Mouse (Mus musculus) forebrain, embryonic 14.5 days (tissue): ENCODE measurements at regions not wholly inside any gene's neighbourhood (a gene's known extent, or its start where the extent isn't known, plus 50 kb on each side); places are given as distances from the start of the nearest gene placed in this dataset.

Experiments used
- ATAC-seq: fragments of 200-750 bp; cut with Nextera tagmentation; 2 replicates; pipeline ENCODE4 v1.8.0; 2017; ENCODE audit warnings: mild to moderate bottlenecking, moderate library complexity
- DNase-seq: peaks from one replicate; pipeline ENCODE4 v3.0.0-alpha.2; 2015; ENCODE audit warnings: low spot score
- H3K27ac ChIP-seq: fragments of 300-500 bp; sonication (generic); 2 replicates; pipeline ENCODE4 v1.5.1; 2014; ENCODE audit warnings: low read depth, mild to moderate bottlenecking, control low read depth, low read length, moderate library complexity
- H3K27me3 ChIP-seq: fragments of 300-500 bp; sonication (generic); replicated peaks from 2 replicates; pipeline ENCODE4 v1.6.1; 2014; ENCODE audit warnings: low read length, control low read depth, mixed read lengths; ENCODE audit not compliant: control insufficient read depth, insufficient read depth
- H3K36me3 ChIP-seq: fragments of 300-500 bp; sonication (generic); 2 replicates; pipeline ENCODE4 v1.6.1; 2014; ENCODE audit warnings: low read length, control low read depth; ENCODE audit not compliant: control insufficient read depth, insufficient read depth
- H3K4me1 ChIP-seq: fragments of 300-500 bp; sonication (generic); 2 replicates; pipeline ENCODE4 v1.6.1; 2014; ENCODE audit warnings: antibody characterized with exemption, low read length, control low read depth; ENCODE audit not compliant: control insufficient read depth, insufficient read depth
- H3K4me2 ChIP-seq: fragments of 300-500 bp; sonication (generic); 2 replicates; pipeline ENCODE4 v1.6.1; 2014; ENCODE audit warnings: mild to moderate bottlenecking, control low read depth, low read length
- H3K4me3 ChIP-seq: fragments of 300-500 bp; sonication (generic); 2 replicates; pipeline ENCODE4 v1.5.1; 2014; ENCODE audit warnings: low read depth, low read length, control low read depth
- H3K9ac ChIP-seq: fragments of 300-500 bp; sonication (generic); 2 replicates; pipeline ENCODE4 v1.6.1; 2014; ENCODE audit warnings: mild to moderate bottlenecking, low read length, control low read depth, moderate library complexity
- H3K9me3 ChIP-seq: fragments of 300-500 bp; sonication (generic); replicated peaks from 2 replicates; pipeline ENCODE4 v1.6.1; 2016; ENCODE audit warnings: low read length, control low read depth, mixed read lengths; ENCODE audit not compliant: control insufficient read depth
- WGBS: fragments of 180-500 bp; shearing (Covaris S2); extraction: QIAGEN DNeasy Blood & Tissue Kit; methylation state at CpG from one replicate; pipeline ENCODE4 v1.1.7; 2014; 5-methylcytosine and 5-hydroxymethylcytosine counted together

DNA sequence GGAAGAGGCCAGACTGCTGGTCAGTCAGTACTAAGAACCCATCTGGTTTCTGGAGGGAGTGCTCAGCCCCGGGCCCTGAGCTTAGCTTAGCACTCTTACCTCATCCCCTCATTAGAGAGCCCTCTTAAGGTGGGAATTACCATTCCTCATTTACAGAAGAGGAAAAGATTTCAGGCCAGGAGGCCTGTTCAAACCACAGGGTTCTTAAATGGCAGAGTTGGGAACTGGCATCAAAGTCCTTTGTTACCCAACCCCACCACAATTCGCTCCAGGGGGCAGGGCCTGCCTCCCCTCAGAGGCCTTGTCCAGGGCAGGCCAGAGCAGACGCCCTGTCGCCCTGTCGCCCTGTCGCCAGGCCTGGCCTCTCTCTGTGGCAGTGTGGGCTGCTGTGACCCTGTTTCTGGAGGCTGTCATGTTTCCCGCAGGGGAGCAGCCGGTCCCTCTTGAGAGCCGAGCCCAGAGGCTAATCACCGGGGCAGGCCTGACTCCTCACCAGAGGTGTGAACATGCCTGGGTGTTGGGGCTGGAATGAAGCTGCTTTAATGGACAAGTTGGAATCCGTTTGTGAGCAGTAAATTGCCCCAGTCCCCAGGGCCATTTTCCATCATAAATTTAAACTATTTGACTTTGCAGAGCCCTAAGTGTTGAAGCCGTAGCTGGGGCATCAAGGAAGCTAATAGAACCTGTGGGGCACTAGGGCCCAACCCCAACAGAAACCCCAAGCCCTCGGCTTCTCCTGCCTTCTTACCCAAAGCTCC is 116.9 kb upstream of the Haao start:
- Histone ChIP-seq H3K27me3 (no peaks in the 10 kb centered on the region), H3K4me3 (no peak overlapping the region), H3K27ac (peak overlapping the region; percentile 55; the same call in 1 of the 2 replicates), H3K9me3 (no peaks in the 10 kb centered on the region), H3K9ac (no peak overlapping the region), H3K4me1 (no peaks in the 10 kb centered on the region), H3K4me2 (no peak overlapping the region), H3K36me3 (no peaks in the 10 kb centered on the region)
- ATAC-seq (peak; percentile 68), DNase-seq (no peak)
- 29% methylated on average over 13 of the region's 13 CpGs for WGBS

DNA sequence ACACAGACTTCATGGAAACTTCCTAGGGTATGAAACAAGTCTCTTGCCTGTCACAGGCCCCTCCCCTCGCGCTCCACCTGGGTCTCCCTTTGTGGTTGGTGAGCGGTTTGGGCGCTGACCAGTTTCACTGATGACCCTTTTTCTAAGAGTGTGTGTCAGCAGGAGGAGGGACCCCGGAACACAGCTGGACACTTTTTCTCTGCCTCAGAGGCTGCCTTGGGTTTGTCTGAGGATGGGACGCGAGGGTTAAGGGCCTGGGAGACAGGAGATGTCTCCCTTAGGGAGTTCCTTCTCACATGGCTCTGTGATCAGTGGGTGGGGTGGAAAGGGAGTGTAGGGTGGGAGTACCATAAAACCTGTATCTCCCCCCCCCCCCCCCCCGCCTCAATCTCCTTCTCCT is 115.8 kb upstream of the Haao start:
- Histone ChIP-seq H3K36me3 (no peaks in the 10 kb centered on the region), H3K9ac (no peak overlapping the region), H3K27me3 (no peaks in the 10 kb centered on the region), H3K4me3 (no peak overlapping the region), H3K4me2 (no peak overlapping the region), H3K4me1 (peaks cover 5% of the 10 kb centered on the region; the same call in 1 of the 2 replicates), H3K27ac (no peak overlapping the region), H3K9me3 (no peaks in the 10 kb centered on the region)
- DNase-seq (no peak), ATAC-seq (no peak)
- WGBS, result 77% methylated on average over 7 of the region's 8 CpGs

DNA sequence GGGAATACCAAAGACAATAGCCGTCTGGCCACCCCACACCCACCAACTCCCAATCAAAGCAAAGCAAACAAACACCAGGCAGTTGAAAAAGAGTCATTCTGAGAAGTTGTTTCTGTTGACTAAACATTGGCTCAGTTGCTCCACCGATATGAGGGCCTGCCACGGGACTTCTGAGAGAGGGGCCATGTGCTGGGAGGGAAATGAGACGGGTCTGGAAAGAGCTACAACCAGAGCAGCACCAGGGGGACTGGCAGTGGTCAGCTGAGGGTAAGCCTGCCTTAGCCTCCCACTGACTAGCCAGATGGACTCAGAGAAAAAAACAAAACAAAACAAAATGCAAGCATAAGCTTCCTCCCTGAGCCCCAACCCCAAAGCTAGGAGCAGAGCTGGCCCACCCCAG is 115.1 kb upstream of the Haao start:
- no peaks in the 10 kb centered on the region for H3K36me3 ChIP-seq
- ATAC-seq, result no peak
- no peaks in the 10 kb centered on the region for H3K9me3 ChIP-seq
- 28% methylated on average over 4 of the region's 4 CpGs for WGBS
- no peak overlapping the region for H3K4me3 ChIP-seq
- DNase-seq, result no peak
- H3K27me3 ChIP-seq, result no peaks in the 10 kb centered on the region
- H3K4me1 ChIP-seq, result peaks cover 5% of the 10 kb centered on the region; the same call in 1 of the 2 replicates
- H3K9ac ChIP-seq, result no peak overlapping the region
- H3K4me2 ChIP-seq, result no peak overlapping the region
- no peak overlapping the region for H3K27ac ChIP-seq

DNA sequence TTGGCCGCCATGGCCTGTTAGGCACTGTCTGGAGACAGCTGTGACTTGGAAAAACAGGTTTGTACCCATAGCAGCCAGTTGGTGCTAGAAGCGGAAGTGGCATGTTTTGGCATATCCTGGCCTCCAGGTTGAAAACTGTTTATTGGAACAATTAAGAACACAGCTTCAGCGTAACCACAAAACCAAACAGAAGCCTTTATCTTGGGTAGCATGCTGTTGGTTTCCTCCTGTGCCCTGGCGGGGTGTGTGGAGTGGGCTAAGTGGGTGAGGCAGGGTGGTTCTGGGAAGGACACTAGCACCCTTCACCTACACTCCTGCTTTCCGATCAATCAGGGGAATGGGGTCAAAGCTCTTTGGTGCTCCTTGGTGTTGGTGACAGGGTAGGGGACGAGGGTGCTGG is 114.4 kb upstream of the Haao start:
- no peaks in the 10 kb centered on the region for H3K27me3 ChIP-seq
- no peak overlapping the region for H3K4me3 ChIP-seq
- H3K27ac ChIP-seq, result no peak overlapping the region
- peaks cover 5% of the 10 kb centered on the region; the same call in 1 of the 2 replicates for H3K4me1 ChIP-seq
- H3K36me3 ChIP-seq, result no peaks in the 10 kb centered on the region
- 94% methylated on average over 6 of the region's 6 CpGs for WGBS
- H3K9me3 ChIP-seq, result no peaks in the 10 kb centered on the region
- ATAC-seq (no peak), DNase-seq (no peak)
- H3K4me2 ChIP-seq, result no peak overlapping the region
- no peak overlapping the region for H3K9ac ChIP-seq

DNA sequence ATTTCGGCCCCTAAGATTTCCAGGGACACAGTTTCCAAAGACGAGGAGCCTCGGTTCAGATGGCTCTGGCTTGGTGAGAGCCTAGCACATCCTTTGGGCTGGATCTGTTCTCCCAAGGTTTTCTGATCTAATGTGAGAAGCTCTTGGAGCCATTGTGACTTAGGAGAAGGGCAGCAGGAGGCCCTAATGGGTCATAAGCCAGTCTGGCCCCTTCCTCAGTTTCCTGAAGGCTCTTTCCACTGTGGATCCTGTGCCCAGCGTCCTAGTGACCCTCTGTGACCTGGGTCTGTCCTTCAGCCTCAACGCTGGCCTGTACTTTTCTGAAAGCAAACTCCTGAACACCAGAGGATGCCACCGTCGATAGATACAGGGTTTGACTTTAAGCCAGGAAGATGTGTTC is 113.1 kb upstream of the Haao start:
- Histone ChIP-seq H3K27ac (no peak overlapping the region), H3K9me3 (no peaks in the 10 kb centered on the region), H3K4me3 (no peak overlapping the region), H3K9ac (no peak overlapping the region), H3K27me3 (no peaks in the 10 kb centered on the region), H3K4me1 (peaks cover 9% of the 10 kb centered on the region; the same call in 1 of the 2 replicates), H3K36me3 (no peaks in the 10 kb centered on the region), H3K4me2 (no peak overlapping the region)
- WGBS, result 90% methylated on average over 7 of the region's 7 CpGs
- DNase-seq (no peak), ATAC-seq (no peak)

DNA sequence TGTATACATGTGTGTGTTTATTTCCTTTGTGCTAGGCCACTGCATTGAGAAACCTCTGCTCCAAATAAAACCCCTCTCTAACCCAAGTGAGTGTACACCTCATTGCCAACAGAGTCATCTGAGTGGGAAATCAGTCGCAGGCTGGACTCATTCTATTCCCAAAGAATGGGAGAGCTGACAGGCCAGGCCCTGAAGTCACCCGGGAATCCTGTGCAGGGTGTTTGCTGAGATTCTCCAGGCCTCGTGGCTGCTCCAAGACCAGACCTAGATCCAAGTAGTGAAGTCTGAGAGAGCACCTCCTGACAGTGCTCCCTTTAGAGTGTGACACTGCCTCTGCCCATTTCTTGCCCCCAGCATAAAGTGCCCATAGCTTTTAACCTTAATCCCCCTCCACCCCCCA is 112.4 kb upstream of the Haao start:
- Histone ChIP-seq H3K27ac (no peak overlapping the region), H3K4me2 (no peak overlapping the region), H3K36me3 (no peaks in the 10 kb centered on the region), H3K4me3 (no peak overlapping the region), H3K4me1 (peaks cover 14% of the 10 kb centered on the region), H3K9me3 (no peaks in the 10 kb centered on the region), H3K27me3 (no peaks in the 10 kb centered on the region), H3K9ac (no peak overlapping the region)
- WGBS, result 65% methylated on average over 3 of the region's 3 CpGs
- no peak for ATAC-seq
- DNase-seq, result no peak

DNA sequence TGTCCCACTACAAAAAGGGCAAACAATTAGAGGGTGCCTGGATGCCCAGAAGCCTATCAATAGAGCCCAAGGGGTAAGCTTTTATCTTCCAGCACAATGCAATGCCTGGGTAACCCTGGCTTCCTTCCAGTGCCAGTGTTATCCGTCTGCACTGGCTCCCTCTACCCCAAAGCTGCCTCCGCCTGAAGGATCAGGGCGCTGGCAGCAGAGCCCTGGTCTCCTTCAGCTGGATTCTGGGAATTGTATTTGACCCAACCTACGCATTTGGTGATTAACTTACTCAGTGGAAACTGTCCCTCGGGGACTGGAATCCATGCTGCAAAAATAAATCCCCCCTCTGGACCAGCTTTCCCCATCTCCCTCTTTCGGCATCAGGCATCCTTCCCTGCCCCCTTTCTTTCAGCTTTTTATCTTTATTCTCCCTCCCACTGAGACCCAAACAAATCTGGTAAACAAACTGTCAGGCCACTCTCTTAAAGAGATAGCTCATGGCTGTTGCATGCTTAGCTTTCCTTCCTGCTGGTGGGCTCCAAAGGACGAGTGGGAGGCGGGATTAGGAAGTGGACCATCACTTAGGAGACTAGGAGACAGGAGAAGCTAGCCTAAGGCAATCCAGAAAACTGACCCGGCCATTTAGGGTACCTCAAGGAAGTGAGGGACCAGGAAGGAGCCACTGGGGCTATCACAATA is 111.5 kb upstream of the Haao start:
- Histone ChIP-seq H3K27me3 (no peaks in the 10 kb centered on the region), H3K4me1 (peaks cover 21% of the 10 kb centered on the region), H3K9me3 (no peaks in the 10 kb centered on the region), H3K4me3 (no peak overlapping the region), H3K36me3 (no peaks in the 10 kb centered on the region), H3K9ac (no peak overlapping the region), H3K27ac (no peak overlapping the region), H3K4me2 (no peak overlapping the region)
- peak; percentile 58 for DNase-seq
- 26% methylated on average over 9 of the region's 9 CpGs for WGBS
- no peak for ATAC-seq

DNA sequence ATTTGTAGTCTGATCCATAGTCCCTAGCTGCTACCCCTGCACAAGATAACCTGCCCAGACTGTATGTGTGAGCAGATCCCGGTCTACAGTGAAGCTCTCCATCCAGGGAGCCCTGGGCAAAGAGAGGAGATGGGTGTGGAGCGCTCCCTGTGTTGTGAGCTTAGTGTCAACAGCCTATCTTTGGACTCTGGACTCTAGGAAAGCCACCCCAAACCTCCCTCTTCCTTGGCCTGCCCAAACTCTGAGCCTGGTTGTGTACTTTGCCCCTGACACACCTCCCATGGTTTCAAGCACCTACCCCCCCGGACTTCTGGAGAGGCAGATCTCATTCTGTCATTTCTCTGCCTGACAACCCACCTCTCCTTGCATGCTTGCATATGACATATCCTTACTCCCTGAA is 110.9 kb upstream of the Haao start:
- Histone ChIP-seq H3K9me3 (no peaks in the 10 kb centered on the region), H3K4me3 (no peak overlapping the region), H3K27ac (no peak overlapping the region), H3K4me2 (no peak overlapping the region), H3K36me3 (no peaks in the 10 kb centered on the region), H3K4me1 (peaks cover 25% of the 10 kb centered on the region), H3K9ac (no peak overlapping the region), H3K27me3 (no peaks in the 10 kb centered on the region)
- WGBS, result 75% methylated on average over 3 of the region's 3 CpGs
- no peak for DNase-seq
- ATAC-seq, result no peak
